Mouse (Mus musculus) liver, adult 2 months (tissue): ENCODE measurements around the gene Zscan10.

Experiments
- CTCF ChIP-seq: fragments of 200-500 bp; IDR thresholded peaks from 2 replicates; pipeline ENCODE4 v1.5.1; 2011; ENCODE audit warnings: low read depth, low read length, control low read depth
- POLR2A ChIP-seq: fragments of 200-500 bp; IDR thresholded peaks from 2 replicates; pipeline ENCODE4 v1.6.1; 2011; ENCODE audit warnings: low read length, control low read depth; ENCODE audit not compliant: insufficient read depth; ENCODE audit errors: extremely low read depth

- no peak for TF ChIP-seq CTCF
- no peak for TF ChIP-seq POLR2A
These were observed 49.8 kb upstream of the Zscan10 start for GRCm38 (mm10) chr17:23550856-23551255.
